Mouse (Mus musculus): ENCODE measurements around the gene Akirin2. TPM values are rescaled to one million over a fixed set of nuclear protein-coding genes. Genes with fewer than 3 reads are reported as not detected.

Gene Akirin2
- total RNA-seq (2014; fragmentation: Nextera tagmentation) (66.6 and 80.4 TPM in 2 replicates), total RNA-seq (2017) (64.5 and 74.8 TPM in 2 replicates), polyA plus RNA-seq (2012) (68.1 and 90.5 TPM in 2 replicates)

GRCm38 (mm10) chr4:34550748-34551097, at the start of gene Akirin2:
TSS of gene Akirin2 (plus strand) at chr4:34550937.
- Histone ChIP-seq H3K4me1 (ENCODE audit: insufficient read depth, low read depth, low read length) (peaks cover 16% of the 10 kb centered on the region), H3K27me3 (ENCODE audit: insufficient read depth, low read length) (no peaks in the 10 kb centered on the region), H3K36me3 (replicated peaks) (peaks cover 10% of the 10 kb centered on the region), H3K4me3 (ENCODE audit: low read depth, low read length) (peak within 1 kb of the TSS; percentile 98), H3K9me3 (replicated peaks) (no peaks in the 10 kb centered on the region)
- TF ChIP-seq GATA1 (IDR thresholded peaks at IDR 0.05; ENCODE audit: borderline replicate concordance, low read length) (no peak), POLR2AphosphoS5 (IDR thresholded peaks at IDR 0.05; ENCODE audit: insufficient replicate concordance, low read depth, low read length) (no peak)
- no peak for ATAC-seq (ENCODE audit: extremely low read depth, insufficient number of reproducible peaks, low FRiP score, poor library complexity, severe bottlenecking)
- DNase-seq (ENCODE audit: low spot score) = peak; percentile 8

GRCm38 (mm10) chr4:34510305-34510704, 40.4 kb upstream of the Akirin2 start:
- DNase-seq (ENCODE audit: low spot score) = no peak

GRCm38 (mm10) chr4:34522846-34523245, 27.9 kb upstream of the Akirin2 start:
- peaks cover 15% of the 10 kb centered on the region; the same call in 1 of the 2 replicates for H3K27me3 ChIP-seq (ENCODE audit: insufficient read depth, low read length)
- no peaks in the 10 kb centered on the region for H3K9me3 ChIP-seq (replicated peaks)
- ATAC-seq (ENCODE audit: extremely low read depth, insufficient number of reproducible peaks, low FRiP score, poor library complexity, severe bottlenecking) (peak; percentile 15; the same call in 1 of the 2 replicates), DNase-seq (ENCODE audit: low spot score) (no peak)
- H3K4me1 ChIP-seq (ENCODE audit: insufficient read depth, low read depth, low read length) = peaks cover under 1% of the 10 kb centered on the region; the same call in 1 of the 2 replicates
- H3K4me3 ChIP-seq (ENCODE audit: low read depth, low read length) = no peak overlapping the region
- H3K36me3 ChIP-seq (replicated peaks) = no peaks in the 10 kb centered on the region
- TF ChIP-seq GATA2 (IDR thresholded peaks at IDR 0.05; ENCODE audit: borderline replicate concordance, low read depth, low read length) (no peak), GATA1 (IDR thresholded peaks at IDR 0.05; ENCODE audit: borderline replicate concordance, low read length) (no peak), CTCF (IDR thresholded peaks at IDR 0.05; ENCODE audit: low read depth, low read length) (no peak)

More at GRCm38 (mm10) chr4:34510305-34510704, 40.4 kb upstream of the Akirin2 start:
- Histone ChIP-seq H3K4me3 (ENCODE audit: low read depth, low read length) (no peak overlapping the region), H3K36me3 (replicated peaks) (no peaks in the 10 kb centered on the region), H3K9me3 (replicated peaks) (peaks cover 3% of the 10 kb centered on the region), H3K27me3 (ENCODE audit: insufficient read depth, low read length) (no peaks in the 10 kb centered on the region), H3K4me1 (ENCODE audit: insufficient read depth, low read depth, low read length) (no peaks in the 10 kb centered on the region)
- TF ChIP-seq CTCF (IDR thresholded peaks at IDR 0.05; ENCODE audit: low read depth, low read length) = no peak
- TF ChIP-seq GATA2 (IDR thresholded peaks at IDR 0.05; ENCODE audit: borderline replicate concordance, low read depth, low read length) = no peak
- TF ChIP-seq TAL1 (conservative IDR thresholded peaks at IDR 0.05; ENCODE audit: low read depth, low read length) = no peak
- no peak for TF ChIP-seq POLR2AphosphoS5 (IDR thresholded peaks at IDR 0.05; ENCODE audit: insufficient replicate concordance, low read depth, low read length)
- no peak for TF ChIP-seq GATA1 (IDR thresholded peaks at IDR 0.05; ENCODE audit: borderline replicate concordance, low read length)
- ATAC-seq (ENCODE audit: extremely low read depth, insufficient number of reproducible peaks, low FRiP score, poor library complexity, severe bottlenecking) = no peak

- Histone ChIP-seq H3K4me3 (ENCODE audit: low read depth, low read length) (no peak overlapping the region), H3K36me3 (replicated peaks) (no peaks in the 10 kb centered on the region), H3K9me3 (replicated peaks) (no peaks in the 10 kb centered on the region), H3K4me1 (ENCODE audit: insufficient read depth, low read depth, low read length) (peaks cover 3% of the 10 kb centered on the region), H3K27me3 (ENCODE audit: insufficient read depth, low read length) (peaks cover 15% of the 10 kb centered on the region; the same call in 1 of the 2 replicates)
- ATAC-seq (ENCODE audit: extremely low read depth, insufficient number of reproducible peaks, low FRiP score, poor library complexity, severe bottlenecking) (no peak), DNase-seq (ENCODE audit: low spot score) (no peak)
- no peak for TF ChIP-seq GATA2 (IDR thresholded peaks at IDR 0.05; ENCODE audit: borderline replicate concordance, low read depth, low read length)
- no peak for TF ChIP-seq GATA1 (IDR thresholded peaks at IDR 0.05; ENCODE audit: borderline replicate concordance, low read length)
- no peak for TF ChIP-seq TAL1 (conservative IDR thresholded peaks at IDR 0.05; ENCODE audit: low read depth, low read length)
- TF ChIP-seq CTCF (IDR thresholded peaks at IDR 0.05; ENCODE audit: low read depth, low read length) = no peak
- no peak for TF ChIP-seq POLR2AphosphoS5 (IDR thresholded peaks at IDR 0.05; ENCODE audit: insufficient replicate concordance, low read depth, low read length)
Measured at GRCm38 (mm10) chr4:34523586-34523985, 27.2 kb upstream of the Akirin2 start.

GRCm38 (mm10) chr4:34526771-34527170, 24.0 kb upstream of the Akirin2 start:
- ATAC-seq (ENCODE audit: extremely low read depth, insufficient number of reproducible peaks, low FRiP score, poor library complexity, severe bottlenecking) (no peak), DNase-seq (ENCODE audit: low spot score) (no peak)
- Histone ChIP-seq H3K4me1 (ENCODE audit: insufficient read depth, low read depth, low read length) (peaks cover 3% of the 10 kb centered on the region), H3K9me3 (replicated peaks) (no peaks in the 10 kb centered on the region), H3K36me3 (replicated peaks) (no peaks in the 10 kb centered on the region), H3K4me3 (ENCODE audit: low read depth, low read length) (no peak overlapping the region), H3K27me3 (ENCODE audit: insufficient read depth, low read length) (peaks cover 13% of the 10 kb centered on the region; the same call in 1 of the 2 replicates)
- TF ChIP-seq POLR2AphosphoS5 (IDR thresholded peaks at IDR 0.05; ENCODE audit: insufficient replicate concordance, low read depth, low read length) (no peak), TAL1 (conservative IDR thresholded peaks at IDR 0.05; ENCODE audit: low read depth, low read length) (no peak), GATA2 (IDR thresholded peaks at IDR 0.05; ENCODE audit: borderline replicate concordance, low read depth, low read length) (no peak), CTCF (IDR thresholded peaks at IDR 0.05; ENCODE audit: low read depth, low read length) (no peak), GATA1 (IDR thresholded peaks at IDR 0.05; ENCODE audit: borderline replicate concordance, low read length) (no peak)

- Histone ChIP-seq H3K4me3 (ENCODE audit: low read depth, low read length) (no peak overlapping the region), H3K36me3 (replicated peaks) (no peaks in the 10 kb centered on the region), H3K27me3 (ENCODE audit: insufficient read depth, low read length) (peaks cover 6% of the 10 kb centered on the region), H3K4me1 (ENCODE audit: insufficient read depth, low read depth, low read length) (peaks cover 3% of the 10 kb centered on the region), H3K9me3 (replicated peaks) (no peaks in the 10 kb centered on the region)
- DNase-seq (ENCODE audit: low spot score) (no peak), ATAC-seq (ENCODE audit: extremely low read depth, insufficient number of reproducible peaks, low FRiP score, poor library complexity, severe bottlenecking) (peak; percentile 74)
- TF ChIP-seq CTCF (IDR thresholded peaks at IDR 0.05; ENCODE audit: low read depth, low read length) = no peak
- no peak for TF ChIP-seq GATA1 (IDR thresholded peaks at IDR 0.05; ENCODE audit: borderline replicate concordance, low read length)
- TF ChIP-seq GATA2 (IDR thresholded peaks at IDR 0.05; ENCODE audit: borderline replicate concordance, low read depth, low read length) = no peak
- no peak for TF ChIP-seq TAL1 (conservative IDR thresholded peaks at IDR 0.05; ENCODE audit: low read depth, low read length)
- TF ChIP-seq POLR2AphosphoS5 (IDR thresholded peaks at IDR 0.05; ENCODE audit: insufficient replicate concordance, low read depth, low read length) = no peak
Measured at GRCm38 (mm10) chr4:34528430-34529100, 22.2 kb upstream of the Akirin2 start.
